Mouse (Mus musculus): ENCODE results near the gene Adgrv1. TPM values are rescaled to one million over a fixed set of nuclear protein-coding genes. Genes with fewer than 3 reads are reported as not detected.

Adgrv1 gene
- polyA plus RNA-seq, 1 experiment from 2014 or later, result 0.10 TPM

DNA sequence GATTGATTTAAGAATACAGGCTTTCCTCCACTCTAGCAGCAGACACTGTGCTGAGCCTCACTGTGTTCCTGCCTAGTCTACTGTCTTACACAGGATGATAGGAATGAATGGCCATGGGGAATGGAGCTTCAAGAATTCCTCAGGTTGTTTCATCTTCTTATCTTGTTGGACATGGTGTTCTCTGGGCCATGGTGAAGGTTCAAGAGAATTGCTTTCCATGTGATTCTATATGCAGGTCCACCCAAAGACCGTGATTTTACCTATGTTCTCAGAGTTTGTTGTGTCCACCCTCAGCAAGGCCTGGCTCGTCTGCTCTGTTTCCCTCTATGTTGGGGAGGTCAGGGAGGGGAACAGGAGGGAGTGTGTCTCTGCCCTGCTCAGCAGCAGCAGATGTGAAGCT is 26.0 kb downstream of the Adgrv1 start:
- no peaks in the 10 kb centered on the region for H3K27me3 ChIP-seq
- no peaks in the 10 kb centered on the region for H3K9me3 ChIP-seq (replicated peaks)
- H3K27ac ChIP-seq (replicated peaks), result no peak overlapping the region
- H3K9ac ChIP-seq, result no peak overlapping the region
- ATAC-seq (ENCODE audit: insufficient read depth), result no peak
- no peak overlapping the region for H3K4me3 ChIP-seq (replicated peaks)
- no peaks in the 10 kb centered on the region for H3K36me3 ChIP-seq (replicated peaks)
- no peak overlapping the region for H3K4me2 ChIP-seq
- 47% methylated on average over 2 of the region's 2 CpGs for WGBS (ENCODE audit: insufficient replicate concordance)
- H3K4me1 ChIP-seq (replicated peaks), result no peaks in the 10 kb centered on the region

GRCm38 (mm10) chr13:81596910-81597607 is 35.9 kb downstream of the Adgrv1 start:
- H3K36me3 ChIP-seq (replicated peaks), result no peaks in the 10 kb centered on the region
- no peak overlapping the region for H3K9ac ChIP-seq
- H3K4me3 ChIP-seq (replicated peaks), result no peak overlapping the region
- H3K27ac ChIP-seq (replicated peaks), result no peak overlapping the region
- no peak for ATAC-seq (ENCODE audit: insufficient read depth)
- H3K4me2 ChIP-seq, result no peak overlapping the region
- no peaks in the 10 kb centered on the region for H3K27me3 ChIP-seq
- 65% methylated on average over 9 of the region's 9 CpGs for WGBS (ENCODE audit: insufficient replicate concordance)
- no peaks in the 10 kb centered on the region for H3K4me1 ChIP-seq (replicated peaks)
- no peaks in the 10 kb centered on the region for H3K9me3 ChIP-seq (replicated peaks)

GRCm38 (mm10) chr13:81578692-81579091 is 54.3 kb downstream of the Adgrv1 start:
- no peak overlapping the region for H3K4me3 ChIP-seq (replicated peaks)
- ATAC-seq (ENCODE audit: insufficient read depth), result no peak
- H3K4me1 ChIP-seq (replicated peaks), result no peaks in the 10 kb centered on the region
- no peak overlapping the region for H3K4me2 ChIP-seq
- no peaks in the 10 kb centered on the region for H3K36me3 ChIP-seq (replicated peaks)
- no peak overlapping the region for H3K27ac ChIP-seq (replicated peaks)
- 72% methylated on average over 8 of the region's 8 CpGs for WGBS (ENCODE audit: insufficient replicate concordance)
- H3K9ac ChIP-seq, result no peak overlapping the region
- no peaks in the 10 kb centered on the region for H3K9me3 ChIP-seq (replicated peaks)
- H3K27me3 ChIP-seq, result no peaks in the 10 kb centered on the region

DNA sequence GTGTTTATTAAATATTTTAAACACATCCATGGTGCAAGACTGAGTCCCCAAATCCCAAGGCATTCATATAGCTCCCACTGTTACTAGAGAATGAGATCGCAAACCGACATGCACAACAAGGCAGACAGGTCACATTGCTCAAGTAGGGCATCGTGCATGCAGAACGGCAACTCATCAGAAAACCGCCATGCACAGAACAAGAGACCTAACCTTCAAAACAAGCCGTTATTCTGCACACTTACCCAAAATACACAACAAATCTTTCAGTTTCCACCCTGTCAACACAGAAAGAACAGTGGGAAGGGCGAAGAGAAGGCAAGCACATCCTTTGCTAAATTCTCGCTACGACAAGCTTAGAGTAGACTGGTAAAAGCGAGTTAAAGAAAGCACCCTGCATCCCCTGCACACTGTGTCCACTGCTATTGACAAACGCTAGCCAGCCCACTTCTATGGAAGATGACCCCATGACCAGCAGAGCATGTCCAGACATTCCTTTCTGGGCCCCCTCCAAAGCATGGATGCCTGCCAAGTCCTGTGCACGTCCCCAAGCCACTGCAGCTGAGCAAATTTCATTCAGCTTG is 62.6 kb downstream of the Adgrv1 start:
- H3K4me1 ChIP-seq (replicated peaks), result no peaks in the 10 kb centered on the region

DNA sequence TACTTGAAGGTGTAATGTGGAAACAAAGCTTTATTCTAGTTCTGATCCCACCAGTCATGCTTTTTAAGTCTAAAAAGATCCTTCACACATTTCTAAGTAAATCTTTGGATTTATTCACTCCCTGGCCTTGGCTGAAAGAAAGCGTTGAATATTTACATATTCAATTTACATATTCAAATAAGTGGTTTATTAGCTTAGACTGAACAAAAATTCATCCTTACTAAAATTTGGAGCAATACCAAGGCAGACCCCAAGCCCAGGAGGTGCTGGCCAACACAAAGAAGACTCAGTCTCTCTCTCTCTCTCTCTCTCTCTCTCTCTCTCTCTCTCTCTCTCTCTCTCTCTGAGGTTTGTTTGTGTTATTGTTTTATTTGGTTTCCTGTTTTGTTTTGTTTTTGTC is 82.9 kb downstream of the Adgrv1 start:
- H3K27ac ChIP-seq (replicated peaks), result no peak overlapping the region
- 80% methylated on average over 1 of the region's 1 CpGs for WGBS (ENCODE audit: insufficient replicate concordance)

More for the DNA sequence above, 62.6 kb downstream of the Adgrv1 start:
- Histone ChIP-seq H3K36me3 (replicated peaks) (no peaks in the 10 kb centered on the region), H3K4me3 (replicated peaks) (no peak overlapping the region), H3K4me2 (no peak overlapping the region), H3K9me3 (replicated peaks) (no peaks in the 10 kb centered on the region), H3K27me3 (no peaks in the 10 kb centered on the region), H3K9ac (no peak overlapping the region), H3K27ac (replicated peaks) (no peak overlapping the region)
- WGBS (ENCODE audit: insufficient replicate concordance), result 63% methylated on average over 12 of the region's 12 CpGs
- no peak for ATAC-seq (ENCODE audit: insufficient read depth)

DNA sequence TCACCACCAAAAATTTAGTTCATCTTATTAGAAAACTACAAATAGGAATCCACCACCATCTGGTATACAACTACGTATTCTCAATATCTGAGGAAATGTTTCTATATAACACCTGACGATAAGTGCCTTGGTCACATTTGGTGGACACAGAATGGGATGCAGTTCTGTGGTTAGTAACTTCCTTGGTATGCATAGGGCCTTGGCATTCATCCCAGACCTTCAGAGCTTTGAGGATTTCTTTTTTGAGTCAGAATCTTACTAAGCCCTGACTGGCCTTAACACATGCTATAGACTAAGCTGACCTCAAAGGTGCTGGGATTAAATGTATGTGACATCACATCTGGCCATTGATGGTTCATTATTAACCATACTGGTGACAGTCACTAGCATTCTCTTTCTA is 98.0 kb downstream of the Adgrv1 start:
- H3K27me3 ChIP-seq, result no peaks in the 10 kb centered on the region
- H3K4me2 ChIP-seq, result no peak overlapping the region
- H3K4me3 ChIP-seq (replicated peaks), result no peak overlapping the region
- no peaks in the 10 kb centered on the region for H3K36me3 ChIP-seq (replicated peaks)
- H3K27ac ChIP-seq (replicated peaks), result no peak overlapping the region
- no peaks in the 10 kb centered on the region for H3K9me3 ChIP-seq (replicated peaks)
- ATAC-seq (ENCODE audit: insufficient read depth), result no peak
- H3K4me1 ChIP-seq (replicated peaks), result no peaks in the 10 kb centered on the region
- WGBS (ENCODE audit: insufficient replicate concordance), result 67% methylated on average over 2 of the region's 2 CpGs
- no peak overlapping the region for H3K9ac ChIP-seq

More for the DNA sequence above, 82.9 kb downstream of the Adgrv1 start:
- H3K9ac ChIP-seq, result no peak overlapping the region
- H3K27me3 ChIP-seq, result no peaks in the 10 kb centered on the region
- no peaks in the 10 kb centered on the region for H3K9me3 ChIP-seq (replicated peaks)
- H3K36me3 ChIP-seq (replicated peaks), result no peaks in the 10 kb centered on the region
- H3K4me1 ChIP-seq (replicated peaks), result no peaks in the 10 kb centered on the region
- no peak overlapping the region for H3K4me3 ChIP-seq (replicated peaks)
- ATAC-seq (ENCODE audit: insufficient read depth), result no peak
- H3K4me2 ChIP-seq, result no peak overlapping the region

DNA sequence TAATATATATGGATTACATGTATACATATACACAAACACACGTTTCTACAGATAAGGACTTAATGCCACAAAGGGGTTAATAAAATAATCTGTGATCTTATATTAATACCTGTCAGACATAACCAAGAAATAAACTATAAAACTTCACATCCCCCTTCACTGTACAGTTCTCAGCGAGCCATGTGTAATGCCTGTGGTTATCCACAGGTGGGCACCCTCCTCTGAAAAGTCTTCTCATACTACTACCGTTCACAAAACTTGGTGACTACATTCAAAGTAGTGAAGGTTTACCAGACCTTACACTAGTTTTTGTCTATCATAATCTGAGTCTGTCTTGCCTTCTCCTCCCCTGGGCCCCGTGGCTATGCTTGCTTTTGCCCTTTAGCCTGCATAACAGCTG is 106.3 kb downstream of the Adgrv1 start:
- Histone ChIP-seq H3K9me3 (replicated peaks) (no peaks in the 10 kb centered on the region), H3K27me3 (no peaks in the 10 kb centered on the region), H3K4me1 (replicated peaks) (no peaks in the 10 kb centered on the region), H3K27ac (replicated peaks) (no peak overlapping the region), H3K36me3 (replicated peaks) (no peaks in the 10 kb centered on the region), H3K4me2 (no peak overlapping the region), H3K9ac (no peak overlapping the region), H3K4me3 (replicated peaks) (no peak overlapping the region)
- no peak for ATAC-seq (ENCODE audit: insufficient read depth)
- 34% methylated on average over 4 of the region's 4 CpGs for WGBS (ENCODE audit: insufficient replicate concordance)

DNA sequence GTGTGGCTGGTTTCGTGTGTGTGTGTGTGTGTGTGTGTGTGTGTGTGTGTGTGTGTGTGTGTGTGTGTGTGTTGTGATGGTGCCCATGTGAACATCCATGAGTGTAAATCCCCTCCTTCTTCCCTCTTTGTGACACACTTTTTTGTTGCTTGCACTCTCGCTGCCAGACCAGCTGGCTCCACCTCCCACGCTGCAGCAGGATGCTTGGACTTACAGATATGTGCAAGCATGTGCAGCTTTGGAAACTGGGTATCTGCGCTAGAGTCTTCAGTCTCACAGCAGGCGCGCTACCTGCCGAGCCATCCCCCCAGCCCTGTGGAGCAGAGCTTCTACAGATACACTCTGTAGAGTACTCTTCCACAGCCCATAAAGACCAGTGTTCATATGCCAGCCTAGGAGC is 122.8 kb downstream of the Adgrv1 start:
- Histone ChIP-seq H3K4me1 (replicated peaks) (no peaks in the 10 kb centered on the region), H3K27me3 (no peaks in the 10 kb centered on the region), H3K4me3 (replicated peaks) (no peak overlapping the region), H3K9ac (no peak overlapping the region), H3K36me3 (replicated peaks) (no peaks in the 10 kb centered on the region), H3K27ac (replicated peaks) (no peak overlapping the region), H3K9me3 (replicated peaks) (no peaks in the 10 kb centered on the region), H3K4me2 (no peak overlapping the region)
- ATAC-seq (ENCODE audit: insufficient read depth), result no peak
- WGBS (ENCODE audit: insufficient replicate concordance), result 63% methylated on average over 7 of the region's 7 CpGs

DNA sequence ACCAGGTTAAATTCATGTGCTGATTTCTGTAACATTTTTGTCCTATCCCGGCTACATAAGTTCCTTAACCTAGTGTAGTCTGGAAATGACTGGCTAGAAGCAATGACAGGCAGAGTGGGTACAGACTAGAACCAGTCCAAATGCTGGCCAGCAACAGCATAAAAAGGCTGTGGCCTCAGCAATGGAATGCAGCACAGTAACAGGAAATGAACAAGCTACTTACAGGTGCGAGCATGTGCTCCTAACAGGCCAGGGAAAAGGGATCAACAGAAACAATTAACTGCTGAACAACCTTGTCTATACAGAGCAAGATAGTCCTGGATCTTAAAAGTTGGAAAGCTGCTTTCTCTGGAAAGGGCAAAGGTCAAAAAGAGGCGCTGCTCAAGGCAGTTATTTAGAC is 135.9 kb downstream of the Adgrv1 start:
- no peaks in the 10 kb centered on the region for H3K27me3 ChIP-seq
- no peak overlapping the region for H3K4me3 ChIP-seq (replicated peaks)
- no peak for ATAC-seq (ENCODE audit: insufficient read depth)
- no peak overlapping the region for H3K4me2 ChIP-seq
- H3K9ac ChIP-seq, result no peak overlapping the region
- no peaks in the 10 kb centered on the region for H3K4me1 ChIP-seq (replicated peaks)
- no peaks in the 10 kb centered on the region for H3K9me3 ChIP-seq (replicated peaks)
- 61% methylated on average over 3 of the region's 3 CpGs for WGBS (ENCODE audit: insufficient replicate concordance)
- H3K27ac ChIP-seq (replicated peaks), result no peak overlapping the region
- no peaks in the 10 kb centered on the region for H3K36me3 ChIP-seq (replicated peaks)

DNA sequence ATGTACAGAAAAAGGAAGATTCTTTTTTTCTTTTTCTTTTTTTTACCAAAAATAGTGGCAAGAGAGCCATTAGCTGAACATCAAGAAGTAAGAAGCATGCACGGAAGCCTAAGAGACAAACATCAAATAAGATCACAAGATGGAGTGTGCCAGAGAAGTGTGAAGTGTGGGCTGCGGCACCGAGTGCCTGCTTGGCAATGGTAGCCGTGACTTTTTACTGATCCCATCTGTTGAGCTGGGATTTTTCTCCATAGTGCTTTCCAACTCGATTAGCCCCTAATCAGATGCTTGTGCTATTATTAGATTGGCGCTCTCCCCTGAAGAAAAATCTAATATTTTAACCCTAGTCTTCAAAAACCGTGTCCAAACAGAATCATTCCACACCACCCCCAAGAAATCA is 141.0 kb downstream of the Adgrv1 start:
- H3K4me3 ChIP-seq (replicated peaks), result no peak overlapping the region
- no peak for ATAC-seq (ENCODE audit: insufficient read depth)
- no peaks in the 10 kb centered on the region for H3K9me3 ChIP-seq (replicated peaks)
- no peaks in the 10 kb centered on the region for H3K4me1 ChIP-seq (replicated peaks)
- H3K9ac ChIP-seq, result no peak overlapping the region
- 60% methylated on average over 7 of the region's 7 CpGs for WGBS (ENCODE audit: insufficient replicate concordance)
- no peaks in the 10 kb centered on the region for H3K36me3 ChIP-seq (replicated peaks)
- H3K27me3 ChIP-seq, result no peaks in the 10 kb centered on the region
- H3K4me2 ChIP-seq, result no peak overlapping the region
- H3K27ac ChIP-seq (replicated peaks), result no peak overlapping the region

DNA sequence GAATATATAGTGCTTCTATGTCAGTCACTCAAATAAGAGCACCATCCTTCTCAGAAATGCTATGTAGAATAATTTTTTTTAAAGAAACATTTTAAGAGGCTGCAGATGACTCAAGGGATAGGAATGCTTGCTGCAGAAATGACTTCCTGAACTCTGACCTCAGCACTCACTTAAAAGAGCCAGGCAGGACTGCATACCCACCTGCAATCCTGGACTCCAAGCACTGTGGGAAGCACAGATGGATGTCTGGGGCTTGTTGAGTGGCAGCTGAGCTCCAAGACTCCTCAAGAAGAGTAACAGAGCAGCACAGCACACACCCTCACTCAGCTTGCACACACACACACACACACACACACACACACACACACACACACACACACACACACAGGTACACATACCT is 146.0 kb downstream of the Adgrv1 start:
- no peaks in the 10 kb centered on the region for H3K27me3 ChIP-seq
- no peaks in the 10 kb centered on the region for H3K36me3 ChIP-seq (replicated peaks)
- H3K27ac ChIP-seq (replicated peaks), result no peak overlapping the region
- no peak overlapping the region for H3K4me2 ChIP-seq
- H3K4me1 ChIP-seq (replicated peaks), result no peaks in the 10 kb centered on the region
- H3K9ac ChIP-seq, result no peak overlapping the region
- ATAC-seq (ENCODE audit: insufficient read depth), result no peak
- no peaks in the 10 kb centered on the region for H3K9me3 ChIP-seq (replicated peaks)
- no peak overlapping the region for H3K4me3 ChIP-seq (replicated peaks)

DNA sequence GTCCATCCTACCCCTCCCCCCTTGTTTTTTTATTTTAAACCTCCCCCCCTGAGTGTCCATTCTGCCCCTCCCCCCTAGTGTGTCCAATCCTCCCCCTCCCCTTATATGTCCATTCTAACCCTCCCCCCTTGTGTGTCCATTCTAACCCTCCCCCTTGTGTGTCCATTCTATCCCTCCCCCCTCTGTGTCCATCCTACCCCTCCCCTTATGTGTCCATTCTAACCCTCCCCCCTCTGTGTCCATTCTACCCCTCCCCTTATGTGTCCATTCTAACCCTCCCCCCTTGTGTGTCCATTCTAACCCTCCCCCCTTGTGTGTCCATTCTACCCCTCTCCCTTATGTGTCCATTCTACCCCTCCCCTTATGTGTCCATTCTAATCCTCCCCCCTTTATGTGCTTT is 159.2 kb downstream of the Adgrv1 start:
- Histone ChIP-seq H3K9me3 (replicated peaks) (no peaks in the 10 kb centered on the region), H3K4me1 (replicated peaks) (no peaks in the 10 kb centered on the region), H3K4me3 (replicated peaks) (no peak overlapping the region), H3K27me3 (no peaks in the 10 kb centered on the region), H3K36me3 (replicated peaks) (no peaks in the 10 kb centered on the region), H3K27ac (replicated peaks) (no peak overlapping the region), H3K9ac (no peak overlapping the region), H3K4me2 (no peak overlapping the region)
- no peak for ATAC-seq (ENCODE audit: insufficient read depth)

Measured in liver, embryonic 15.5 days (tissue).